Mouse (Mus musculus) cerebellum, postnatal 10 days (tissue): Measurements from ENCODE around the gene Zxdb.
"Not testable (repeated sequence)": the region's sequence is repeated elsewhere in the genome, so short reads cannot be mapped to it uniquely, and the experiment has no call there.

Experiments used
- DNase-seq, 2 experiments: peaks; one replicate each; pipeline ENCODE4 v3.0.0; 2021; ENCODE audit warnings: mixed read lengths in 2 of 2

The Zxdb gene

DNA sequence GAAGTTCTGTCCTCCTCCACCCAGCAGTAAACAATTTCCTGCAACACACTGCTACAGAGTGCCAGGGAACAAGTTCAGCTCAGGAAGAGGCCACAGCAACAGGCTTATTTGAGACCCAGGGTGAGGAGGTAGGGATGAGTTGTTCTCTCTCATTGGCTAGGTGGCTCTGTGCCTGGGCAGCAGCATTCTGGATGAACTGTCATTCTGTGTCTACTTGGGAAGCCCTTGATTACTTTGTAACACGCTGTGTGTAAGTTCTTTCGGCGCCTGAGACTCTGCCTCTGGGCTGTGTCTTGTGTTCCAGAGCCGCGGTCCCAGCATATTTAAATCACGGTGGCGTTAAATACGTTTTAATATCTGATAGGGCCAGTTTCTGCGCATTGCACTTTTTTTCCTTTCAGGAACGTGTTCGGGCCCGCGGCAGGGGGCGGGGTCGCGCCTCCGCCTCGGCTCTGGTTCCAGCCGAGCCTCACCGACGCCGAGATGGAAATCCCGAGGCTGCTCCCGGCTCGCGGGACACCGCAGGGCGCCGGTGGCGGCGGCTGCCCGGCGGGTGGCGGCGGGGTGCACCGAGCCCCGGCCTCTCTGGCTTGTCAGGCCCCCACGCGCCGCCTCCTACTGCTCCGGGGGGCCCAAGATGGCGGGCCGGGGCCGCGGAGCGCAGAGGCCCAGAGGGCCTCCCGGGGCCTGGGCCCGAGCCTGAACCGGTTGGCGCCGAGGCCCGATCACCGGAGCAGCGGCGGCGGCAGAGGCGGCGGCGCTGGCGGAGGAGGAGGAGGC, at the start of gene Zxdb:
TSS of gene Zxdb (plus strand) at position 378 of the 780 bp plus-strand sequence.
- DNase-seq: not testable (repeated sequence)

DNA sequence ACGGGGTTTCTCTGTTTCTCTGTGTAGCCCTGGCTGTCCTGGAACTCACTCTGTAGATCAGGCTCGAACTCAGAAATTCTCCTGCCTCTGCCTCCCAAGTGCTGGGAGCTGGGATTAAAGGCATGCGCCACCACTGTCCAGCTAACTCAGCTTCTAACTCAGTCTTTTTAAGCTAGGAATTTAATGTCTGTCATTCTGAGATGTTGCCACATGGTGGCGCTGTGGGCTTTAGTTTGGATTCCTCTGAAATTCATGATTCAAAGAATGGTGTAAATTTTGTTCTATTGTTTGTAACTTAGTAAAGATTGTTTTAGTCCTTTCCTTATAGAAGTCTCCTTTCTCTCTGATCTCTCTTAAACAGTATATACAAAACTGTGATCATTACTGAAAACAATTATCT, 49.4 kb upstream of the Zxdb start:
- peak; percentile 27 to 65 for DNase-seq

DNA sequence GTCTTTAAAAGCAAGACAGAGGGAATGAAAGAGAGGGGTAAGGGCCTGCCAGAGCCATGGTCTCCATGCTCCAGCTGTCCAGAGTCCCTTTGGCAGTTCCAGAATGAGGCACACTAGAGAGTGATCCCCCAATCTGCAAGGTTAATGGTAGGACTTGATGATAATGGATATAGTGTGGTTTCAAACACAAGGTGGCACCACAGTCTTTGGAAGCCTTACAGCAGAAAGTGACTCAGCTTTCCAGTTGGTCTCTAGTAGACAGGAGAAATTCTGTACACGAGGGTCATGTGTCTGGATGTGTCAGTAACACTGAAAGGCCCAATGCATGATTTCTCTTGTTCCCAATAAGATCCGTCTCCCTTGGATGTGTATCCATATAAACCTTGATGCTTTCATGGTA, 42.8 kb upstream of the Zxdb start:
- not testable (repeated sequence) for DNase-seq

DNA sequence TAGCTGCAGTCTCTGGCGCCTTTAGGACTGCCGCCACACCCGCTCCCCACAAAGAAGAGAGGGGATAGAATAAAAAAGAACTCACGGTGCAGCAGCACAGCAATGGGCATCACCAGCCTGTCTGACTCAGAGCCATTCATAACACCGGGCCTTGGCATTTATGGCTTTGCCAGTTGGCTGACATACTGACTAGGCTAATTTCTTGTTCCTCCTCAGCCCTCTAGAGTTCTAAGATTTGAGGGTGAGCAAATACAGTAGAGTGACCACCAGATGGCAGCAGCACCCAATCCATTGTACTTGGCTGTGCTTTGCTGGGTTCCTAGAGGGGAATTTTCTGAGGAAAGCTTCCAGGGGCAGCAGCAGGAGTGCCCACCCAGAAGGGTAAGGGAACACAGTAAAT, 34.8 kb upstream of the Zxdb start:
- peak; percentile 29 to 78 for DNase-seq

DNA sequence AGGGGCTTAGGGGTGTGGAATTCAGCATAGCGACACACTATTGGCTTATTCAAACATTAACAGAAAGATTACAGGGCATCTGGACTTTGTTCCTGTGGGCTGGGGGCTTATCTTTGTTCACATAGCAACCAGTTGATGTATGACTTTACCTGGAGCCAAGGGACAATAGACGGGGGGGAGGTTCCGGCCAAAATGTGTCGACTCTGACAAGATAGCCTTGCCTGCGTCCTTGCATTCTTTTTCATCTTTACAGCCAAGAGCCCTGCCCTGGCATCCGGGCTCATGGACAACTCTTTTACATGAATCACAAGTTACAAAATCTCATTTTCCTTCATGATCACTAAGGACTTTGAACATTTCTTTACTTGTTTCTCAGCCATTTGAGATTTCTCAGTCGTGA, 17.7 kb upstream of the Zxdb start:
- DNase-seq: not testable (repeated sequence)

DNA sequence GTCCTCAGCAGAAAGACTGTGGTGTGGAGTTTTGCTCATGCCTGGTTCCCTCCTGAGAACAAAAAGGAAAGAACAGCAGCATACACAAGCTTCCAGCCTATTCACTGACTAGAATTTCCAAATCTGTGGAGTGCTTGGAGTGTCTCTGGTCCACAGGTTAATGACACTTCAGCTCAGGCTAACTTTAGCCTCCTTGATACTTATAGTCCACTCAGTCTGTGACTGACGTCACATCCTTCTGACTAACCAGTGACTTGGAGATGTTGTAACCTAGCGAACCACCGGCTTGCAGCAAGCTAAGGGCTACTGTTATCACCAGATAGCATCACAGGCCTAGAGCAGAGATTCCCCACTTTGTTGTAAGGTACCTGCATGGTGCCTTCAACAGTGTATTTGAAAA, 14.6 kb upstream of the Zxdb start:
- DNase-seq: not testable (repeated sequence)

DNA sequence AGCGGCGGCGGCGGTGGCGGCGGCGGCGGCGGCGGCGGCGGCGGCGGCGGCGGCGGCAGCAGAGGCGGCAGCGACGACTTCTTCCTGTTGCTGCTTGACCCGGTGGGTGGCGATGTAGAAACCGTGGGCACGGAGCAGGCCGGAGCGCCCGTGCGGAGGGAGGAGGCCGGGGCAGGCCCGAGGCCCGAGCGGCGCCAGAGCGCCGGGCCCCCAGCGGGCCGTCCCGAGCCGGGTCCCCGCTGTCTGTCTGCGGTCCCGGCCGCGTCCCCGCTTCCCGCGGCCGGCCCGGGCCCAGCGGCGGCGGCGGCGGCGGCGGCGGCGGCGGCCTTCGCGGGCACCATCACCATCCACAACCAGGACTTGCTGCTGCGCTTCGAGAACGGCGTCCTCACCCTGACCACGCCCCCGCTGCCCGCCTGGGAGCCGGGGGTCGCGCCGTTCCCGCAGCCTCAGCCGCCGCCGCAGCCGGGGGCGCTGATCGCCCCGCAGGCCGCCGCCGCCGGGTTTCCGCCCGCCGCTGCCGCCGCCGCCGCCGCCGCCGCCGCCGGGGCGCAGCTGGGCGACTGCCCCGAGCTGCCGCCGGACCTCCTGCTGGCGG, 702 bp downstream of the Zxdb start:
- DNase-seq: peak; percentile 2 to 10

DNA sequence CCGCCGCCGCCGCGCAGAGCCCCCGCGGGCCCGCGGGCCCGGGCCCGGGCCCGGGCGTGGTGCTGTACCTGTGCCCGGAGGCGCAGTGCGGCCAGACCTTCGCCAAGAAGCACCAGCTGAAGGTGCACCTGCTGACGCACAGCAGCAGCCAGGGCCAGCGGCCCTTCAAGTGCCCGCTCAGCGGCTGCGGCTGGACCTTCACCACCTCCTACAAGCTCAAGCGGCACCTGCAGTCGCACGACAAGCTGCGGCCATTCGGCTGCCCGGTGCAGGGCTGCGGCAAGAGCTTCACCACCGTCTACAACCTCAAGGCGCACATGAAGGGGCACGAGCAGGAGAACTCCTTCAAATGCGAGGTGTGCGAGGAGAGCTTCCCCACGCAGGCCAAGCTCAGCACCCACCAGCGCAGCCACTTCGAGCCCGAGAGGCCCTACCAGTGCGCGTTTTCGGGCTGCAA, 1.3 kb downstream of the Zxdb start:
- DNase-seq: not testable (repeated sequence)

DNA sequence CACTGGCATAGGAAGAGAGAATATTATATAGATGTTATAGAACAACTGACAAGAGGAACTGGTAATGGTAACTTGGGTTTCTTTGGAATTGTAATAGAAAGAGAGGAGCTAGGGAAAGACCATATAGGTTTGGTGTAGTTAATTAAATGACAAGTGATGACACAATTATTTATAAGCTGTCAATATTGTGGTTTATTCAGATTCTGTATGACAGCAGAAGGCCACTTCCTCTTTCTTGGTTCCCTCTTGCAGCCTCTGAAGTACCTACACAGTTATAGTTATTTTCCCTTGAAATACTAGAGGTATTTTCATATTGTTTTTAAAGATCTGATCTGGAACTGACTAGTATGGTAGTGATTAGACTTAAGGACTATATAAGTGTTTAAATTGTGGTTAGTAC, 7.2 kb downstream of the Zxdb start:
- DNase-seq: no peak

DNA sequence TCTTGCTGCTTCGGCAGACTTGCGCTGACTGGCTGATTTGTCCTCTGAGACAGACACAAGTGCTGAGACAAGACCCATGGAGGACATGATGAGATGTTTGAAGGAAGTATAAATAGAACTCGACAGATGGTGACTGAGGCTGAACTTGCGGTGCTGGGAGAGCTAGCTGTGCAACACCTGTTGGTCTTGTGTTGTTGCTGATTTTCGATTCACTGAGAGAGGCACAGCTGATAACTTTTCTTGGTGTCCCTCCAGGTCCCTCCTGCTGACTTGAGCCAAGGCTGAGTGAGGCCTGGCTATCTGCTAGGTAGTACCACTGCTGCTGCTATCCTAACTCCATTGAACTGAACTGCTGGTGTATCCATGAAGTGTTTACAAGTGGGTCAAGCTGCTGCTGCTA, 29.4 kb downstream of the Zxdb start:
- DNase-seq: peak; percentile 3 to 10

DNA sequence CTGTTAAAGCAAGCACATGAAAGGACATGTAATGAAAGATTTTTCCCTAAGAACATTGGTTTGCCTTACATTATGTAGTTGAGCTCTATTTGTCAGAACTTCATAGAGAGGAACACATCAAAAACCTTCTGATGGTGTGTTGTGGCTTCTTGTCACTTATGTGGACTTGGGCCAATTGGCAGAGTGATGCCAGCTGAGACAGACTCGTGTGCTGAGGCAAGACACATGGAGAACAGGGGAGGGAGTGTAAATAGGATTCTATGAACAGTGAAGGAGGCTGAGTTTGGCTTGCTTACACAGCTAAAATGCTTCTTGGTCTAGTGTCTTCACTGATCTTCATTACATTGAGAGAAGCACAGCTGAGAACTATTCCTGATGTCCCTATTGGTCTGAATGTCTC, 35.6 kb downstream of the Zxdb start:
- no peak for DNase-seq

DNA sequence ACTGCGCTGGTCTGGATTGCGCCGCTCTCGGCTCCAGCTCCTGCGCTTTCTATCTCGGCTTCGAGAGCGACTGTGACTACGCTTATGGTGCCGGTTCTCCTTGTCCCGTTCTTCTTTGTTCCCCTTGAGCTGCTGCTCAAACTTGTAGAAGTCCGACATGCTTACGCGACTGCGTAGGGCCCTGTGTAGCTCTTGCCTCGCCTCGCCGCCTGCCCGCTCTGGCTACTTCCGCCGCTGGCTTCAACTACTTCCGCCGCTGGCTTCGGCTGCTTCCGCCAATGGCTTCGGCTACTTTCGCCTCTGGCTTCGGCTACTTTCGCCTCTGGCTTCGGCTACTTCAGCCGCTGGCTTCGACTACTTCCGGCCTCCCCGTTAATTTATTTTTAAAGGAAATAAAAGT, 49.5 kb downstream of the Zxdb start:
- no peak for DNase-seq
